Mouse (Mus musculus) left cerebral cortex, postnatal 14 days (tissue): ENCODE data around the gene Tfam. TPM values are rescaled to one million over a fixed set of nuclear protein-coding genes. Genes with fewer than 3 reads are reported as not detected.

ENCODE experiments used
- DNase-seq, 2 experiments: peaks; one replicate each; pipeline ENCODE4 v3.0.0; 2021 to 2022; ENCODE audit warnings: low spot score in 2 of 2, mixed read lengths in 1 of 2
- intact Hi-C: fragments of 180-260 bp; cut with DNase I; formaldehyde crosslinking; loops from one replicate; pipeline ENCODE4 v1.15.1; 2025
- long read RNA-seq, 2 experiments: library from polyadenylated mRNA; stranded (forward); transcript quantifications; one replicate each; pipeline ENCODE4 v2.0.0; 2021
- total RNA-seq, 2 experiments: library from RNA; stranded (reverse); gene quantifications; 2 replicates each; pipeline ENCODE4 v1.2.3; 2021

Gene Tfam
- total RNA-seq, result 10 to 100 TPM; 36.0 to 40.0 TPM
- long read RNA-seq, experiment 1, full-length matches to known transcripts, result 20 of 21 reads
- long read RNA-seq, experiment 1, partial matches to known transcripts, result 1 of 21 reads
- long read RNA-seq, experiment 1, other reads (novel, unspliced or antisense), result 0 of 21 reads
- long read RNA-seq, experiment 2, full-length matches to known transcripts, result 12 of 13 reads
- long read RNA-seq, experiment 2, partial matches to known transcripts, result 1 of 13 reads
- long read RNA-seq, experiment 2, other reads (novel, unspliced or antisense), result 0 of 13 reads

DNA sequence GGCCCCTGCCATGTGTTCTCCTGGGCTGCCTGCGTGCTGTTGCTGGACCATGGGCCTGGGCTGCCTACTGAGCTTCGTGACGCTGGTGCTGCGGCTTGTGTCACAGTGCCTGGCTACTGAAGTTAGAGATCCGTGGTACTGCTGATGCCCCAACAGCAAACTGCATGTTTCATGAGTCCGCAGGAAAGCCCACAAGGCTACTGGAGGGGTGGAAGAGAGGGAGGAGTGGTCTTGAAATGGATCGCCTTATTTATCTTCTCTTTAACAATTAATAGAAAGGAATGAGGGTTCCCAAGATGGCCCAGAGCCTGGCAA lies at the start of gene Tfam:
Tfam (minus strand) TSS at position 41 of the 315 bp plus-strand sequence.
- no peak for DNase-seq
- intact Hi-C loops, result no loop called here

DNA sequence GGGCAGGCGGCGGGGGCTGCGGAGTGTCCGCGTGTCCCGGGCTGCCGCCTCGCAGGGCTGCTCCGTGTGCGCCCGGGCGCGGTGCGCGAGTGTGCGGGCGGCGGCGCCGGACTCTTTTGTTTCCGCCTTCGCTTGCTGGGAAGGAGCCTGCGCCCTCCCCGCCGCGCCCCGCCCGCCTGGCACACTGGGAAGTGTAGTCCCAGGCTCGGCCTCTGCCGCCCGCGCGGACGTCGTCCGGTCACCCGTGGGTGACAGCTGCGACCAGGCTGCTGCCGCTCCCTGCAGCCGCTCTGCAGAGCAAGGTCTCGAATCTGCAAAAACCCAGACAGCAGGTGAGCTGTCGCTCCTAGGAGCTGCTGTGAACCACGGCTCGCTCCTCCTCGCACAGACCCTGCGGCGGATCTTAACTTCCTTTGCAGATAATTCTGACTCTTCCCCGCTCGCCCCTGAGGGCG lies 47.1 kb upstream of the Tfam start, which contains the start of gene Ube2d1:
Ube2d1 (minus strand) TSS at position 137 of the 455 bp plus-strand sequence.
- intact Hi-C loops, result no loop called here
- DNase-seq, result peak; percentile 83 to 91

DNA sequence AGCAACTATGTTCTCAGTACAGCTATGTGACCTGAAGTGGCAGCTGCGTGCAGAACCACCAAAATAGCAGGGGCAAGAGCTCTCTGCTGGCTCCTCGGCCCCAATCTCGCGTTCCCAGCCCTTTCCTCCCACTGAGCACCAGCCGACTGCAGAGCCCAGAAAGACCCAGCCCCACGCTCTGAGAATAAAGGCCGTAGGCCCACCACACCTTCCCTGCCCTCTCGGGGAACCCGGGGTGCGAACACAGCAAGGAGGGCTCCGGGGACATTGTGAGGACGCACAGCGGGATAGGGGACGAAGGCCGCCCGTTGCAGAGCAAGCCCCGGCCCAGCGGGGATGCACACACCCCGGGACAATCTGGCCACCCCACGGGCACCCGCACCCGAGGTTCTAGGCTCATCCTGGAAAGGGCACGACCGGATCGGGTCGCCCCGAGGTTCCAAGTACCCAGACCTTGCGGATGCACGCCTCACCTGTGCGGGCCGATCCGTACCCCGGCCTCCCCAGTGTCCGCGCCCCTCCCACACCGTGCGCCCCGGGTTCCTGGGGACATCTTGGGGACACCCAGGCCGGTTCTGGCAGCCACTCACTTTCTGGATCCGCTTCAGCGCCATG lies 46.5 kb upstream of the Tfam start:
- DNase-seq, result no peak
- intact Hi-C loops, result no loop called here

DNA sequence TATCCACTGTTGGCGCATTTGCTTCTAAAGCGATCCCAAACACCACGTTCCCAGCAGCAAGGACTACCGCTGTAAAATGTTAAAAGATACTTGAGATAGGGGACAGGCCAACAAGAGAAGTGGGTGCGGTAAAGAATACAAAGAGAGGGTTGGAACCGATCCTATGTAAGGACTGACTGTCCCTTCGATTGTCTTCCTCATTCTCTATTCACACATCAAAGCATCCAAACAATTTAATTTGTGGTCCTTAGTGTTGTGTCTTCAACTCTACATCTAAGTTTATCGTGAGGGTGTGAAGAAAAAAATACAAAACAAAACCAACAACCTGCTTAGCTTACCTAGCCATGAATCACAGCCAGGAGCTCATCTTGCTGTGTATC lies 46.0 kb upstream of the Tfam start:
- DNase-seq, result no peak
- intact Hi-C loops, result no loop called here

DNA sequence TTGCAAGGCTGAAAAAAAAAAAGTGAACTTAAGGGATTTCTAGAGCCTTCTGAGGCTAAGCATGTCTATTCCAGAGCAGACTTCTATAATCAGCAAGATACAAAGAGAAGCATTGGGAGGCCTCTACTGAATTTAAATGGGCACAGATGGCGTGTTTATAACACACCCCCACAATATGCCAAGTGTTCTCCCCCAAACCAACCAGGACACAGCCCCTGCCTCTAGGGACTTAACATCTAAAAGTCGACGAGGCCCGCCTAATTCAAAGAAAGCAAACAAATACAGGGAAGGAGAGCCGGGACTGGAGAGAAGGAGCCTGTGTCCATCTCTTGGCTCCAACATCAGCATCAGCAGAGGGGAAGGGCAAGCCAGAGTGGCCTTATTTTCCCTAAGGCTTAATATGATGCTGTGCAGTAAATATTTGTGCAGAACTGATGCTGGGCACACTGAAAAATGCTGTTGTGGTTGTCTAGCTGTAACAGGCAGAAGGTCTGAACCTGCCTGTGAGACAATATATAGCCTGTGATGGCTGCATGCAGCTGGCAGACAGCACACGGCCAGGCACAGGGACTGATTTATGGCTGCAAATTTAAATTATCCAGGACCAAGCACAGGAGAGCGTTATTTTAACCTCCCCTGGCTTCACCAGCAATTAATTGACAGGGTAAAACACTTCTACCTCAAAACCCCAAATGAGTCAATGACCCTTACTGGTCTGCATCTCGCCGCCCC lies 35.1 kb upstream of the Tfam start:
- intact Hi-C loops, result no loop called here
- DNase-seq, result peak; percentile 44 to 75

DNA sequence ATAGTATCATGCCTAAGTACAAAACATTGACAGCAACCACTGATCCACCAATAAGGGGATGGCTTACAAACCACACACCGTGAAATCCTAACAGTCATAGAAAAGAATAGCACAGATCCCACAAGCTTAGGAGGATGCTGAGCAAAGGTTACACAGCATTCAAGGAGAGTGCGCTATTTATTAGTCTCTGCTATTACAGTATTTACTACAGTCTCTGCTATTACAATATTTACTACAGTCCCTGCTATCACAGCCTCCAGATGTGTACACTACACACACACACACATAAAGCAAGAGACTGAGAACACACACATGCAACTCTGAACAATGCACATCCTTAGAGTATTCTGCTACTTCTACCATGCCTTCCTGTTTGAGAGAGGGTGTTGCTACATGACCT lies 29.9 kb upstream of the Tfam start:
- no peak for DNase-seq
- intact Hi-C loops, result no loop called here

DNA sequence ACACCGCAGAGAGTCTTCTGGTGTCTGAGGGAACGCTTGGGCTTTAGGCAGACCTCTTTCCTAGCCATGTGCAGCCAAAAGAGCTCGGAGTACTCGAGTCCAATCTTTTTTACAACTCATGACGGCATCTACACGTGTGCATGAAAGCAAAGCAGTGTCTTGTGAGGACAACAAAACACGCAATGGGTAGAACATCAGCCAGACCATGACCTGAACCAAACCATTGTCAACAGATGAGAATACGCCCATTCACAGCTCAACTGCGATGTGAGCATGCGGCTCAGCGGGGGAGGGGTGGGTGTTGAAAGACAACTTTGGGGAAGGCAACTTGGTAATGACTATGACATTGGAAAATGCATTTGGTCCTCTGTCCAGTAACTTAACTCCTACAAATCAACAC lies 29.4 kb upstream of the Tfam start:
- no peak for DNase-seq
- intact Hi-C loops, result no loop called here

DNA sequence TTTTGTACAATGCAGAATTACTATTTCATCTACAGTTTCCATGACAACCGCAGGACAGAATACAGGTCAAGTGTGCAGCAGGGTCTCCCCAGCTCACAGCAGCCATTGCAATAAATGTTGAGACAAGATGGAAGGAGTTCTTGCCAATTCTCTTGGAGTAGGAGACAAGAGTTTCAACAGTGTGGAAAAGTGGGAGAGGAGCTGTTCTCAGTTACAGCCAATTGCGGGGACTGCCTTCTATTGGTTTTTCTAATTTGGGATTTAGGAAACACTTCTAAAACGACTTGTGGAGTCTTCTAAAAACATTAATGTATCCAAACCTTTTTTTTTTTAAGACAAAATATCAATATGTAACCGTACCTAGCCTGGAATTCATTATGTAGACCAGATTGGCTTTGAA lies 27.0 kb upstream of the Tfam start:
- no peak for DNase-seq
- intact Hi-C loops, result no loop called here

DNA sequence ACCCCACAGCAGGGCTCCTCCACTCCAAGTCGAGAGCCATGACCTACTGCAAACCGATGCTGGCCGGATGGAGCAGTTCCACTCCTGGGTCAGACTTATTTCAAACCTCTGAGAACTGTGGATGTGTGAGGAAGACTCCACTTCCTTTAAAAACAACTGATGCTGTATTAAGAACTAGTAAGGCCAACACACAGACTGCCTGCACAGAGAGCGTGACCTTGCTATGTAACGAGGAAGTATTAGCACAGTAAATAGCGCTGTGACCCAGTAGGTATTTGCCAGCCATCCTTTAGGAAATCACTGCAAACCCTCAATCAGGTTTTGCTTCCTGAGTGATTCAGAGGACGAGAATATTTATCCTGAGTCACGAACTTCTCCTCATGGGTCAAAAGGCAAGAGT lies 23.6 kb upstream of the Tfam start:
- intact Hi-C loops, result no loop called here
- no peak for DNase-seq

DNA sequence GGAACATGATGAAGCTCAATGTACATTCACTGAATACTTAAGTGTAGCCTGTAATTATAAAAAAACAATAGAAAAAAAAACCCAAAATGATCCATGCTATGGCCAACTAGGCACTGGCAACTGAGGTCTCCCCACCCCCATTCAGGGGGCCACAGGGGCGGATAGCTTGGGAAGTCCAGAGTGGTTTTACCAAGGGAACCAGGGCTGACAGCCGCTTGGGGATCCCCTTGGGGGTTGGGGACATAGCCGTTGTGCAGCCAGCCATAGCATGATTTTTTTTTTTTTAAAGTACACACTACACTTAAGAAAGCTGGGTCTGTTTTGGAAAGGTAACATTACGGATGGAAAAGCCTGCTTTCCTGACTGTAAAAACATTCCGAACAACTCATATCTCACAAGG lies 20.9 kb upstream of the Tfam start:
- intact Hi-C loops, result no loop called here
- DNase-seq, result no peak

DNA sequence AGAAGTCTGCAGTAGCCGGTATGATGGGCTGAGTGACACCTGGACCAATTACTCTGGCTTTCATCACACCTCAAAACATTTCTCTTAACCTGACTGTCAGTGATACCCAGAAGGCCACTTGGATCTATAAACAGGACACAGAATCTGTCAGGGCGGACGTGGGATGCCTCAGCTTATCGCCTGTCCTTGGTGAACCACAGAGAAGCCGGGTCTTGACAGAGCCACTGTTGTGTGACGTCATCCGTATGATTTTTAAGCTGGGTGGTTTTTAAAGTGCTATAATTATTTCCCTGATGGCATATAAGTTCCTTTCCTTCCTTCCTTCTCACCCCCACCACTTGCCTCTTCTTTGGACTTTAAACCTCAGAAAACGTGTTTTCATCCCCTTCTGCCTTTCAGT lies 20.4 kb upstream of the Tfam start:
- intact Hi-C loops, result no loop called here
- no peak for DNase-seq

DNA sequence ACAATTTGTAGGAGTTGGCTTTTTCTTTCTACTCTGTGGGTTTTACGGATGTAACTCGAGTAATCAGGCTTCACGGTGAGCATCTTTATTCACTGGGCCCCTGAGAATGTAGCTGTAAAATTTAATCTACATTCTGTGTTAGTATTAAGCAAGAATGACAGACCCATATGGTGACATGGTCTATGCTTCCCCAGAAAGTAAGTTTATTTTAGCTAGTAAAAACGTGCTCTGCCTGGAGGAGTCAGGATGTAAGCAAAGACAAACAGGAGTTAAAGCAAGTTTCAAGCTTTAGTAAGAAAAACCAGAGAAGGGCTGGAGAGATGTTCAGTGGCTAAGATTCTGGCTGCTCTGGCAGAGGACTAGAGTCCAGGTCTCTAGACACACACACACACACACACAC lies 15.1 kb upstream of the Tfam start:
- intact Hi-C loops, result no loop called here
- no peak for DNase-seq

DNA sequence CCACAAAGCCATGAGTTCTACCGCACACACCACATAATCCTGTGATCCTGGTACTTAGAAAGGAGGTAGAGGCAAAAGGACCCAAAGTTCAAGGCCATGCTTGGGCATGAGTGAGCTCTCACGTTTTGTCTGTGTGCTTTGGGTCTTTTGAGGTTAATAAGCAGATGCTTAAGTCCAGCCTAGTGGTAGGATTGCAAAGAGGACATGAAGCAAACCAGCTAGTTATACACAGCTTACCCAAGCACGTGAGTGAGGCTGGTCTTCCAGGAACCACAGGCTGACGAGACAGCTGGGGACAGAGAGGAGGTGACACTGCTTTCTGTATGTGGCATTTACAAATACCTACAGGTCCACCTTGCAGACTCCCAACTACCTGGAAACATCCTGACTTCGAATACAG lies 14.3 kb upstream of the Tfam start:
- no peak for DNase-seq

DNA sequence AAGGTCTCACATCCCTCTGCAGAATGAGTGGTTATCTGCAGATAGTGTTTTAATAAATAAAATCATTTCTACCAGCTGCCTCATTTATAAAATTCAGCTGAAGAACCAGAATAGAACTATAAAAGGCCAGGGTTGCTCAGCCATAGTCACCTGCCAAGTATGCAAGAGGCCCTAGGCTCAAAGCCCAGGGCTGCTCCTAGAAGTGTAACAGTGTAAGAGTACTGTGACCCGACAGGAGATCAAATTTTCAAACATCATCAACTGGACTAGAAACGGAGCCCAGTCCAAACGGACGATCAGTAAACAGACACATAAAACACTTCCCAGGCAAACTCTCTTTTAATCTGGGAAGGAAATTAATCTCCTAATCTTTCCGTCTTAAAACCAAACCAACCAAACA lies 13.8 kb upstream of the Tfam start:
- DNase-seq, result no peak
- intact Hi-C loops, result no loop called here

More for the DNA sequence above, 14.3 kb upstream of the Tfam start:
- intact Hi-C loops, result no loop called here

DNA sequence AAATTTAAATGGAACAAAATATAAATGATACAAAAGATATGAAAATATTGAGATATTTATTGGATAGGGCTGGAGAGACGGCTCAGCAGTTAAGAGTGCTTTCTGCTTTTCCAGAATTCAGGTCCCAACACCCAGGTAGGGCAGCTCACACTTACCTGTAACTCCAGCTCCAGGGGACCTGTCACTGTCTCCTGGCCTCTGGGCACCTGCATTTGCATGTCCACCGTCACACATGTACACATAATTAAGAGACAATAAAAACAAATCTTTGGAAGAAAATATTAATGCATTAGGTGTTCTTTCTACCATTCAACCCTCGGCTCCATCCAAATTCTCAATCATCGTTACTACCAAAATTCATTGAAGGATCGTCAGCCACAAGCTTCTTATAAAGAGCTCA lies 13.2 kb upstream of the Tfam start:
- intact Hi-C loops, result no loop called here
- DNase-seq, result no peak

DNA sequence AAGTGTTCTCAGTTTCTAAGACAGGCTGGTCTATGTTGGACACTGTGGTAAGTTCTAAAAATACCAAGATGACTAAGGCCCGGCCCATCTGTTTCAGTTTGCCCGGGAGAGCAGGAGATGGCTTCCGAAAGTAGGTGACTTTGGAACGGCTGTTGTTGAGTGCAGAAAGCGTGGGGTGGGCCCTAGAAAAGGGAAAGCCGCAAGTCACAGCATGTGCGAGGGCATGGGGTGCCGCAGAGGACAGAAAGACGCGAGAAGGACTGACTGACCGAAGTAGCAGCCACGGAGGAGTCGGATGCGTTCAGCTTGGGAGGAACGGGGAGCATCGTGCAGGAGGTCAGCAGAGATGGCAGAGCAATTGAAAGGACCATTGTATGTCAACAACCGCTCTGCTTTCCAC lies 12.4 kb upstream of the Tfam start:
- intact Hi-C loops, result no loop called here
- peak; percentile 71 to 72 for DNase-seq

DNA sequence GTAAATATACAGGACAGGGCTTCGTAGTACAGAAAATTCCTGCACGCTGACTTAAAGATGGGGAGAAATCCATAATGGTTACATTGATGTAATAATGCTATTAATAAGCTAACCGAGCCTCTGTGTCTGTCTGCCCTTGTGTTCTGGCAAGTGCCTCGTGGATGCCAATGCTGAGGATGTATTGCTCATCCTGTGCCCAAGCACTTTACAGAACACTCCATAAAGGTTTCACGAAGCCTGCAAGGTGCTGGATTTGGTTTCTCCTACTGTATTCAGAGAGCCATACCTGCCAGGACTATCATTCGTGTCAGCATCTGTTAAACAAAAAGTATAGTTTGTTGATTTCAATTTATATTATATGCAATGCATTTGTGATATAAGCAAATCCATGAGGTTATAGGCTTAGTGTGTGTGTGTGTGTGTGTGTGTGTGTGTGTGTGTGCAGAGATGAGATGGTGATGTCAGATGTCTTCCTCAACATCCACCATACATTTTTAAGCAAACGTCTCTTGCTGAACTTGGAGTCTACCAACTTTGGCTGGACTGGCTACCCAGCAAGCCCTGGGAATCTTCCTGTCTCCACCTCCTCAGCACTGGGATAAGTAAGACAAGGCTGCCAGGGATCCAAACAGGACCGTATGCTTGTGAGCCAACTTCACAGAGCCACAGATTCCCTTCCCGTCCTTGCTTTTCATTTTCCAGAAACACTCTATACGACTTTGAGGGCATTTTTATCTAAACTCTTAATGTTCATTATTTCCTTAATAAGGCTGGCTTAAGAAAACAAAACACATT lies 11.2 kb upstream of the Tfam start:
- DNase-seq, result peak in 1 of 2 experiments; percentile 48
- intact Hi-C loops, result no loop called here

DNA sequence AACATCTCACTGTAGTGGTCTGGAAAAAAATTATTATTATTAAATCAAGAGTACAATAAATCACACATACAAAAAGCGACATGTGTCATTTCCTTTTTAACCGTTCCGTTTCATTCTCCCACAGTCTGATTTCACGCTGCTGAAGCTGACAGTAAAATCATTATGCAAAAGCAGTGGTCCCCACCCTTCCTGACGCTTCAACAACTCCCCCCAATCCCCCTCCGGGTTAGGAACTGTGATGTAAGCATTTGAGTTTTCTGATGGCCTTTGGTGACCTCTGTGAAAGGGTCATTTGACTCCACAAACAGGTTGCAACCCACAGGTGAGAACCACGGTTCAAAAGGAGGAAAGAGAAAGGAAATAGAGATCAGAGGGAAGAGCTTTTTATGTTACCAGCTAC lies 8.9 kb upstream of the Tfam start:
- no peak for DNase-seq
- intact Hi-C loops, result no loop called here

DNA sequence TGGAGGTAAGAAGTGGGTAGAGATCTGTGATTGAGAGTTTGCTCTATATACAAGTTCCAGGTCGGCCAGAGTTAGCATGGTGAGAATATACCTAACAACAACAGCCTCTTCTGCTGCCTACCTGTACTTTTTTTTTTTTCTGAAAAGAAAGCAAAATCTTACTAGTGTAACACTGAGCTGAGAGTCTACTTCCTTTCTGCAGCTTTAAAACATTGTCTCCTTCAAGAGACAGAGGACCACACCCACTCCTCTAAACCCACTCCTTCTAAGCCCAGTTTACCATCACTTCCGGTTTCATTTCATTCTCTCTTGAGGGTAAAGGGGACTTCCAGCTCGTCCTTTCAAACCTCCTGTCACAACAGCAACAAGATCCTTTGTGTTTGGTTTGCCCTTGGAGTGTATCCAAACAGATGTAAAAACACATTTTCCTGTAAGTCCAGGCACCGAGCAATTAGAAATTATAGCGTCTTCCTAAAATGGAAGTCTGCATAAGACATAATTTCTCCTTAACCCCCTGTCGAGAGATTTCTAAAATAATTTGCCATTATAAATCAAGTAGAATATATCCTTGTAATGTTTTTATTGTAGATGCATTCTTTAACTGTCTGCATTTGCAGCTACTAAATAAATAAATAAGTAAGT lies 1.5 kb upstream of the Tfam start:
- intact Hi-C loops, result no loop called here
- no peak for DNase-seq
